Comparison of ENCODE assay signal across 14 mouse cellular contexts in genomic region chr7:49217786-49218185, GRCm38 (mm10).
"Had no signal": no experiment of that assay in that cellular context is flagged by ENCODE, and none has a peak within 500 bp of the region (broad histone marks: within the 10 kb centered on the region; RNA-seq: fewer than 3 reads in every experiment).

No protein-coding gene starts in this region.

- H3K9me3 ChIP-seq: liver, embryonic 13.5 days; midbrain, embryonic 13.5 days had no signal

- ATAC-seq: midbrain, embryonic 13.5 days had no signal

- H3K9ac ChIP-seq: liver, embryonic 13.5 days; midbrain, embryonic 13.5 days had no signal

- DNase-seq: kidney, adult 18-20 months; kidney, adult 9 months; kidney, postnatal 14 days; kidney, postnatal 4 days; layer of hippocampus, adult 9-11 months; liver, embryonic 13.5 days; lung, adult 2 months; lung, postnatal 14 days; lung, postnatal 4 days; thymus, adult 18-20 months; thymus, postnatal 36 days had no signal

- H3K27ac ChIP-seq: layer of hippocampus, adult 2 months; left cerebral cortex, adult 2 months; liver, embryonic 13.5 days; midbrain, embryonic 13.5 days had no signal

- H3K4me1 ChIP-seq: liver, embryonic 13.5 days had no signal

- H3K27me3 ChIP-seq: liver, embryonic 13.5 days; midbrain, embryonic 13.5 days had no signal

- H3K36me3 ChIP-seq: liver, embryonic 13.5 days; midbrain, embryonic 13.5 days had no signal

- H3K4me3 ChIP-seq: layer of hippocampus, adult 2 months; left cerebral cortex, adult 2 months; liver, embryonic 13.5 days; midbrain, embryonic 13.5 days had no signal

- H3K4me2 ChIP-seq: liver, embryonic 13.5 days; midbrain, embryonic 13.5 days had no signal
